Mouse (Mus musculus) G1E-ER4 (cell line): ENCODE data around the gene Cenph. TPM values are rescaled to one million over a fixed set of nuclear protein-coding genes. Genes with fewer than 3 reads are reported as not detected.

ENCODE experiments used
- GATA1 ChIP-seq: IDR thresholded peaks from one replicate; pipeline ENCODE4 v1.8.0; 2012; ENCODE audit warnings: low read length, inconsistent platforms
- polyA plus RNA-seq: library from polyadenylated mRNA; stranded (reverse); fragments of >175 nt; gene quantifications from 2 replicates; pipeline ENCODE4 v1.2.3, GENCODE M21; 2012

The Cenph gene
- polyA plus RNA-seq, 1 experiment, result 38.1 TPM

- no peak for TF ChIP-seq GATA1
These were observed 60.2 kb downstream of the Cenph start for GRCm38 (mm10) chr13:100715467-100715866.

Other genes starting within 250 kb of the Cenph start
- gene Ocln, start 223.2 kb downstream of the Cenph start, polyA plus RNA-seq, result 0.41 and 0.57 TPM in 2 replicates
- 0.31 and 0.33 TPM in 2 replicates for gene Marveld2, start 158.9 kb downstream of the Cenph start, polyA plus RNA-seq
- gene Ak6, start 124.9 kb downstream of the Cenph start, polyA plus RNA-seq, result 44.5 and 50.5 TPM in 2 replicates
- 10.8 and 15.3 TPM in 2 replicates for gene Rad17, start 124.8 kb downstream of the Cenph start, polyA plus RNA-seq
- 22.7 and 43.3 TPM in 2 replicates for gene Taf9, start 124.3 kb downstream of the Cenph start, polyA plus RNA-seq
- not detected in 2 replicates for gene Ccdc125, start 106.2 kb downstream of the Cenph start, polyA plus RNA-seq
- gene Cdk7, start 45.0 kb downstream of the Cenph start, polyA plus RNA-seq, result 3.4 and 25.0 TPM in 2 replicates
- gene Mrps36, start 31.2 kb downstream of the Cenph start, polyA plus RNA-seq, result 153 and 198 TPM in 2 replicates
- 2.5 and 4.6 TPM in 2 replicates for gene Ccnb1, start 10.7 kb upstream of the Cenph start, polyA plus RNA-seq
- gene Slc30a5, start 57.5 kb upstream of the Cenph start, polyA plus RNA-seq, result 7.3 and 11.4 TPM in 2 replicates